Mouse (Mus musculus) intestine, embryonic 14.5 days (tissue): ENCODE measurements around the gene Ramac. TPM values are rescaled to one million over a fixed set of nuclear protein-coding genes. Genes with fewer than 3 reads are reported as not detected.
A peak's percentile ranks its signal among the peaks of the same experiment; 100 is the strongest.

Experiments
- ATAC-seq: fragments of 200-750 bp; cut with Nextera tagmentation; replicated peaks from 2 replicates; pipeline ENCODE4 v1.8.0; 2017; ENCODE audit warnings: low read depth, moderate number of reproducible peaks, moderate TSS enrichment, moderate library complexity; ENCODE audit not compliant: low FRiP score, low TSS enrichment
- DNase-seq: peaks from one replicate; pipeline ENCODE4 v3.0.0-alpha.2; 2018; ENCODE audit warnings: low spot score
- H3K27ac ChIP-seq: fragments of 300-500 bp; sonication (generic); 2 replicates; pipeline ENCODE4 v1.5.1; 2014; ENCODE audit warnings: low read depth, mild to moderate bottlenecking, control low read depth
- H3K27me3 ChIP-seq: fragments of 300-500 bp; sonication (generic); replicated peaks from 2 replicates; pipeline ENCODE4 v1.6.1; 2014; ENCODE audit warnings: low read length, control low read depth; ENCODE audit not compliant: control insufficient read depth, insufficient read depth
- H3K36me3 ChIP-seq: fragments of 300-500 bp; sonication (generic); 2 replicates; pipeline ENCODE4 v1.6.1; 2014; ENCODE audit warnings: low read length, control low read depth; ENCODE audit not compliant: control insufficient read depth, insufficient read depth
- H3K4me1 ChIP-seq: fragments of 300-500 bp; sonication (generic); replicated peaks from 2 replicates; pipeline ENCODE4 v1.6.1; 2014; ENCODE audit warnings: low read length, control low read depth, mixed read lengths; ENCODE audit not compliant: control insufficient read depth, insufficient read depth
- H3K4me2 ChIP-seq: fragments of 300-500 bp; sonication (generic); 2 replicates; pipeline ENCODE4 v1.6.1; 2014; ENCODE audit warnings: low read length
- H3K4me3 ChIP-seq: fragments of 300-500 bp; sonication (generic); 2 replicates; pipeline ENCODE4 v1.5.1; 2014; ENCODE audit warnings: low read depth, low read length, control low read depth, mixed read lengths
- H3K9ac ChIP-seq: fragments of 300-500 bp; sonication (generic); 2 replicates; pipeline ENCODE4 v1.6.1; 2014; ENCODE audit warnings: mild to moderate bottlenecking, low read length
- H3K9me3 ChIP-seq: fragments of 300-500 bp; sonication (generic); 2 replicates; pipeline ENCODE4 v1.6.1; 2016; ENCODE audit warnings: low read length, control low read depth; ENCODE audit not compliant: control insufficient read depth
- WGBS: fragments of 180-500 bp; shearing (Covaris S2); extraction: QIAGEN DNeasy Blood & Tissue Kit; methylation state at CpG from one replicate; pipeline ENCODE4 v1.1.7; 2014; 5-methylcytosine and 5-hydroxymethylcytosine counted together
- polyA plus RNA-seq: library from polyadenylated mRNA; unstranded; fragments of >200 nt; fragmentation: Nextera tagmentation; extraction: Ambion mirVana; gene quantifications from 2 replicates; pipeline ENCODE4 v1.2.1, GENCODE M21; 2014

Ramac gene
- polyA plus RNA-seq, 1 experiment from 2014 or later: 125 TPM

- WGBS: 87% methylated on average over 9 of the region's 9 CpGs
Observed at GRCm38 (mm10) chr7:81729787-81730186, 32.9 kb upstream of the Ramac start.

GRCm38 (mm10) chr7:81731181-81731651 lies 31.5 kb upstream of the Ramac start:
- Histone ChIP-seq H3K4me1 (peaks cover 6% of the 10 kb centered on the region; the same call in 1 of the 2 replicates), H3K9ac (no peak overlapping the region), H3K4me2 (no peak overlapping the region), H3K36me3 (no peaks in the 10 kb centered on the region), H3K9me3 (no peaks in the 10 kb centered on the region), H3K27ac (no peak overlapping the region), H3K4me3 (no peak overlapping the region), H3K27me3 (no peaks in the 10 kb centered on the region)
- 79% methylated on average over 6 of the region's 6 CpGs for WGBS
- DNase-seq (no peak), ATAC-seq (no peak)

More at GRCm38 (mm10) chr7:81729787-81730186, 32.9 kb upstream of the Ramac start:
- DNase-seq (no peak), ATAC-seq (no peak)
- no peak overlapping the region for H3K9ac ChIP-seq
- no peaks in the 10 kb centered on the region for H3K27me3 ChIP-seq
- H3K9me3 ChIP-seq: no peaks in the 10 kb centered on the region
- no peak overlapping the region for H3K4me3 ChIP-seq
- no peak overlapping the region for H3K27ac ChIP-seq
- H3K4me2 ChIP-seq: no peak overlapping the region
- H3K36me3 ChIP-seq: no peaks in the 10 kb centered on the region
- peaks cover 9% of the 10 kb centered on the region; the same call in 1 of the 2 replicates for H3K4me1 ChIP-seq

GRCm38 (mm10) chr7:81732183-81733089 lies 30.3 kb upstream of the Ramac start:
- Histone ChIP-seq H3K9ac (no peak overlapping the region), H3K4me2 (no peak overlapping the region), H3K4me3 (no peak overlapping the region), H3K36me3 (no peaks in the 10 kb centered on the region), H3K4me1 (no peaks in the 10 kb centered on the region), H3K27ac (no peak overlapping the region), H3K9me3 (no peaks in the 10 kb centered on the region), H3K27me3 (no peaks in the 10 kb centered on the region)
- no peak for ATAC-seq
- no peak for DNase-seq
- 83% methylated on average over 12 of the region's 12 CpGs for WGBS

DNA sequence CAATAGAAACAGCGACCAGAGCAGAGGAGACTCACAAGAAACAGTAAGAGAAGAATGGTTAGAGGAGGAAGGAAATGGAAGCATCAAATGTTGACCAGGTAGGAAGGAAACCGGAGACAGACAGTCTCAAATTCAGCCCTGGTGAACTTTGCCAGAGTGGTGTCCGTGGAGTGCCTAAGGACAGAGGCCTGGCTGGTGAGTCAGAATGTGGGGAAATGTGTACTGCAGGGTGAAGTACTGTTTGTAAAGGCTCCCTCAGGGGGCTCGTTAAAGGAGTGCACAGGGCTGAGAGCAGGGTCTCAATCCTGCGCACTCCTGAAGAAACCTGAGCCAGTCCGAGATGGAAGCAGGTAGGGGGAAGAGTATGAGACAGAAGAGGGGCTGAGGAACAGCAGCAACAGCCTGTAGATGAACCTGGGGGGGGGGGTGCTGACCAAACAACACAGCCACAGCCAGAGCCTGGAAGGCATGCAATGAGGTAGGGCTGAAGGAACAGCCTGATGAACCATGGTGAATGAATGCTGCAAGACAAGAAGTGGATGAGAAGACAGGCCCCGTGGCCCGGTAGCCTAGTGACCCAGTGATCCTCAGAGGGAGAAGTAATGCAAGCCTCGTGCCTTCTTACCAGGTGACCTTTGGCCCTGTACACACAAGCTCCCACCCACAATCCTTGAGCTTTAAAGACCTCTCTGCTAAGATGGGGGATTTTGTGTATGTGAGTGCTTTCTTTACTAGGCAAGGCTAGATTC lies 27.3 kb upstream of the Ramac start:
- Histone ChIP-seq H3K4me1 (no peaks in the 10 kb centered on the region), H3K36me3 (no peaks in the 10 kb centered on the region), H3K9ac (no peak overlapping the region), H3K4me2 (no peak overlapping the region), H3K27ac (no peak overlapping the region), H3K9me3 (no peaks in the 10 kb centered on the region), H3K27me3 (no peaks in the 10 kb centered on the region), H3K4me3 (no peak overlapping the region)
- WGBS: 53% methylated on average over 9 of the region's 9 CpGs
- ATAC-seq (no peak), DNase-seq (no peak)

- Histone ChIP-seq H3K4me1 (no peaks in the 10 kb centered on the region), H3K27ac (no peak overlapping the region), H3K9ac (no peak overlapping the region), H3K9me3 (no peaks in the 10 kb centered on the region), H3K4me3 (no peak overlapping the region), H3K36me3 (no peaks in the 10 kb centered on the region), H3K4me2 (0 out of 2 replicates have a peak overlapping the region, but pooled peaks have one; percentile 10), H3K27me3 (no peaks in the 10 kb centered on the region)
- 64% methylated on average over 8 of the region's 8 CpGs for WGBS
- ATAC-seq: no peak
- DNase-seq: no peak
Observed at GRCm38 (mm10) chr7:81738720-81739385, 23.9 kb upstream of the Ramac start.

DNA sequence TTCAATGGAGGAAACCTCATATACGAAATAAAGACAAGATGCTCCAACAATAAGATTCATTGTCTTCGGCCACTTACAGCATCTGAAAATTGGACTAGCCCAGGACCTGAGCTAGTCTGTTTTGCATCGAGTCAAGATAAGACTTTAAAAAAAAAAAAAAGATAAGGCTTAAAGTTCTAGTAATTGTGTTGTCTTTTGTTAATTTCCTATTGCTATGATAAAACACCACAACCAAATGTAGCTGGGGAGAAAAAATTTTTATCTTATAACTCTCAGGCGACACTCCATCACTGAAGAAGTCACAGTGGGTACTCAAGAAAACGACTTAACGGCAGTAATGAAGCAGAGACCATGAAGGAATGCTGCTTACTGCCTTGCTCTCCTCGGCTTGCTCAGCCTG lies 22.7 kb upstream of the Ramac start:
- H3K27ac ChIP-seq: no peak overlapping the region
- no peak for DNase-seq
- 86% methylated on average over 7 of the region's 7 CpGs for WGBS

DNA sequence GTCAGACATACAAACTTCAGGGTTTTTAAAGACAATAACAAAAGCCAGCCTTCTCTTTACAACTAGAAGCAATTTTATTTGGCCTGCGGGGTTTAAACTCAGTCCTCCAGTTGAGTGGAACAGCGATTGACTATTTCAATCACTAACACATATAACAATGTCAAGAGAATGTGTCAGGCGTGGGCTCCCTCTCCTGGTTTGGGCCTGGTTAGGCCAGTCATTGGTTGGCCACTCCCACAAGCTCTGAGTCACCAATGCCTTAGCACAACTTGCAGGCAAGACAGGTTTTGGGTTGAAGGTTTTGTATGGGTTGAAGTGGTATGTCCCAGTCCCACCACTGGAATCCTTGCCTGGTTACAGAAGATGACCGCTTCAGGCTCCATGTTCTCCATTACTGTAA lies 18.6 kb upstream of the Ramac start:
- no peak overlapping the region for H3K4me3 ChIP-seq
- H3K4me2 ChIP-seq: no peak overlapping the region
- no peak overlapping the region for H3K27ac ChIP-seq
- H3K27me3 ChIP-seq: no peaks in the 10 kb centered on the region
- H3K9ac ChIP-seq: no peak overlapping the region
- ATAC-seq: no peak
- no peaks in the 10 kb centered on the region for H3K9me3 ChIP-seq
- no peaks in the 10 kb centered on the region for H3K4me1 ChIP-seq
- DNase-seq: no peak
- no peaks in the 10 kb centered on the region for H3K36me3 ChIP-seq
- 66% methylated on average over 4 of the region's 4 CpGs for WGBS

More for the DNA sequence above, 22.7 kb upstream of the Ramac start:
- H3K4me3 ChIP-seq: no peak overlapping the region
- no peaks in the 10 kb centered on the region for H3K9me3 ChIP-seq
- no peaks in the 10 kb centered on the region for H3K4me1 ChIP-seq
- no peak overlapping the region for H3K9ac ChIP-seq
- no peaks in the 10 kb centered on the region for H3K27me3 ChIP-seq
- no peaks in the 10 kb centered on the region for H3K36me3 ChIP-seq
- ATAC-seq: no peak
- no peak overlapping the region for H3K4me2 ChIP-seq

GRCm38 (mm10) chr7:81747956-81748355 lies 14.8 kb upstream of the Ramac start:
- no peak overlapping the region for H3K4me2 ChIP-seq
- no peaks in the 10 kb centered on the region for H3K9me3 ChIP-seq
- H3K27ac ChIP-seq: no peak overlapping the region
- no peak overlapping the region for H3K4me3 ChIP-seq
- DNase-seq (no peak), ATAC-seq (no peak)
- no peaks in the 10 kb centered on the region for H3K36me3 ChIP-seq
- 88% methylated on average over 3 of the region's 3 CpGs for WGBS
- no peaks in the 10 kb centered on the region for H3K4me1 ChIP-seq
- no peak overlapping the region for H3K9ac ChIP-seq
- H3K27me3 ChIP-seq: no peaks in the 10 kb centered on the region
